Mouse (Mus musculus) layer of hippocampus, adult 11-12 months (tissue): ENCODE measurements around the gene Cemip2.
A peak's percentile ranks its signal among the peaks of the same experiment; 100 is the strongest.

Experiments used
- DNase-seq: peaks from one replicate; pipeline ENCODE4 v3.0.0; 2022; ENCODE audit warnings: low spot score

The Cemip2 gene

DNA sequence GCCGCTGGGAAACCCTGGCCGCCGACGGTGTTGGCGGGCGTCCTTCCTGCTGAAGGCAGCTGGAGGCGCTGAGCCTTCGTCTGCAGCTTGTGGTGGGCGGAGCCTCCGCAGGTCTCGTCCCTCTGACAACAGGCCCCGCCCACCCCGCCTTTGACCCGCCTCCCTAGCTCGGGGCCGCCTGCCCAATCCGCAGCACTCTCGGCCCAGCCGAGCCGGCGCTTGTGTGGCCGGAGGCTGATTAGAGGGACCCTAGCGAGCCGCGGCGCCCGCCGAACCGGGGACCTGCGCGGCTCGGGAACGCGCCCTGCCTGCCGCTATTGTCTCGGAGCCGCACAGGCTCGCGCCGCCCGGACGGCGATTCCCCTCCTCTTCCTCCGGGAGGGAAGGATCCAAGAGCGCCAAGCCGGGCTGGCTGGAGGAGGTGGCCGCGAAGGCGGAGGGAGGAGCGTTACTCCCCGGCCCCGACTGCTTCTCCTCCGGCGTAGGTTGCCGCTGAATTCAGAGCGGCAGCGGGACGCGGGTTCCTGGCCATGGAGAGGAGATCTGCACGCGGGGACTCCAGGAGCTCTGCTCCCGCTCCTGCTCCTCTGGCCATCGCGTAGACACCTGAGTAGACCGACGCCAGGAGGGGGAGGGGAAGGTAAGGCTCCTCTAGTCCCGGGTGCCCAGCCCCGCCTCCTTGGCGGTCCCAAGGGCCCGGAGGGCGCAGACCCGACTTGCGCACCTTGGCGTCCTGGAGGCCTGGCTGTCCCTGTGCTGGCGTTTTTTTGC lies at the start of gene Cemip2:
TSS of gene Cemip2 (plus strand) at position 196 of the 771 bp plus-strand sequence.
- peak; percentile 95 for DNase-seq

DNA sequence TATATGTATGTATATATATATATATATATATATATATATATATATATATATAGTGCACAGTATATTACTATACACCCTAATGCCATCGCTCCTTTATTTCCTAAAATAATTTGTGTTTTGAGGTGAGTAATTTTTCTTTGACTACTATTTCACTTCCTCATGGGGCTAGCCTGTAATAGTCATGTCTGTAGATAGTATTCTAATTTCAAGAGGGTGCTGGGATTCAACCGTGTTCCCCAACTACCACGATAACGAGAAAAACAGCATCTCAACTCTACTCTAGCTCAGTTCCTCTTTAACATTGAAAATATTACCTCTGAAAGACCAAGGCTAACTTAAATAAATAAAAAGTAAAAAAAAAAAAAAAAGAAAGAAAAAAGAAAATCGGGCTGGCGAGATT lies 49.8 kb upstream of the Cemip2 start:
- DNase-seq: no peak

DNA sequence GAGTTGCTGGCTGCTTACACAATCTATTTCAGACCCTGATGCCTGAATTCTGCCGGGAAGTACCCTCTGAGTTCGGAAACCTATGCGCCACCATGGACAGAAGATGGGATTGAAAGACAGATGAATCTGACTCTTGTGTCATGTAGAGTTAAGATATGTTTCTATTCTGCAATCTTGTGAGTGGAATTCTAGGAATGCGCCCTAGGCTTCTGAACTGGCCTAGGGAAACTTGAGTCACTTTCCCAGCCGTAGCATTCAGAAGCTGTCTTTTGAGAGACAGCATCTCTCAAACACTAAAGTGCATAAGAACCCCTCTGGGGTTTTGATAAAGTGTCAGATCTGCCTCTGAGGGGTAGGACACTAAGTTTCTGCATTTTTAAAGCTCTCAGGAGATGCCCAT lies 46.3 kb upstream of the Cemip2 start:
- no peak for DNase-seq

DNA sequence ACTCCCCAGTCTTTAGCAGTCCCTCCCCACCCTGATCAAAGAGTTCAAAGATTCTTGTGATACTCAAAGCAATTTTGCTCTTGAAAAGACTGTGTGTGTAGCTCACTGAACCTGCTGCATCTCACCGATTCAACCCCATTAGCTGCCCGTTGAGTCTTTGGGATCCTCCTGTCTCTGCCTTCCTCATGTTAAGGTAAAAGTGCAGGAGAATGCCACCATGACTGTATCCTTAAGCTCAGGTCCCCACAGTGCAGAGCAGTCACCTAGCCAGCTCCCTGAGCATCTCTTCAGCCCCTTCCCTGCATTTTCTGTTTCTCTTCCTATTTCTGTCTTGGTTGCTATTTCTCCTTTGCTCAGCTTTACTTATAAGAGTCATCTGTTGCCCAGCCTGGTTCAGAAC lies 45.0 kb upstream of the Cemip2 start:
- no peak for DNase-seq

DNA sequence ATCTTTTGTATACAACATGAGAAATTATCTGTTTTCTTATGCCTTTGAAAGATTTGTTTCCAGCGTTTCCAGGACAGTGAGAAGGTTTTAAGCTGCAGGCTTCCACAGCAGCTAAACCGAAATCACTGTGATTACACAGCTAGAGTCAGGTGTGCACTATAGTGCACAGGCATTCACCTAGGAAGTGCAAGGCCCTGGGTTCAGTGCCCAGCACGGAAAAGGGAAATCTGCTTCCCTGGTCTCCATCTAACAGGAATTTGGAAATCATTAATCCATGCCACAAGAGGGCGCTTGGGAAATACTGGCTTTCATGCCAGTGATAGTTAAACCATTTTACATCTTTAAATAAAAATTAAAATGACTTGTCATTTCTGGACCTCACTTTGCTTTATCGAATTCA lies 44.0 kb upstream of the Cemip2 start:
- peak; percentile 54 for DNase-seq

DNA sequence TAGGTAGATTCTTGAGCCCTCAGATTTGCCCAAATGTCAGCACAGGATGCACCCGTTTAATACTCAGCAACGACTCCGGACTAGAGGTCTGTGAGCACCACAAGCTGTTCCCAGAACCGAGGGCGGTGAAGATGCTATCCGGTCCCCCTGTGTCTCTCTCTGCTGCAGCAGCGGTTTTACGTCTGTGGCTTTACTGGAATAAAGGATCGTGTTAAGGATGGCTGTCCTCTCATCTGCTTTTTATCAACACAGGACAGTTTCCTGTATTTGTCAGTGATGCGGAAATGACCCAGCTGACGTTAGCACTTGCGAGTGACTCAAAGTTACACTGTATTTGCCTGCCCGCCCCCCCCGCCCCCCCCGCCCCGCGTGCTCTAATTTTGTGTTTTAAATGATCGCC lies 40.7 kb upstream of the Cemip2 start:
- no peak for DNase-seq

DNA sequence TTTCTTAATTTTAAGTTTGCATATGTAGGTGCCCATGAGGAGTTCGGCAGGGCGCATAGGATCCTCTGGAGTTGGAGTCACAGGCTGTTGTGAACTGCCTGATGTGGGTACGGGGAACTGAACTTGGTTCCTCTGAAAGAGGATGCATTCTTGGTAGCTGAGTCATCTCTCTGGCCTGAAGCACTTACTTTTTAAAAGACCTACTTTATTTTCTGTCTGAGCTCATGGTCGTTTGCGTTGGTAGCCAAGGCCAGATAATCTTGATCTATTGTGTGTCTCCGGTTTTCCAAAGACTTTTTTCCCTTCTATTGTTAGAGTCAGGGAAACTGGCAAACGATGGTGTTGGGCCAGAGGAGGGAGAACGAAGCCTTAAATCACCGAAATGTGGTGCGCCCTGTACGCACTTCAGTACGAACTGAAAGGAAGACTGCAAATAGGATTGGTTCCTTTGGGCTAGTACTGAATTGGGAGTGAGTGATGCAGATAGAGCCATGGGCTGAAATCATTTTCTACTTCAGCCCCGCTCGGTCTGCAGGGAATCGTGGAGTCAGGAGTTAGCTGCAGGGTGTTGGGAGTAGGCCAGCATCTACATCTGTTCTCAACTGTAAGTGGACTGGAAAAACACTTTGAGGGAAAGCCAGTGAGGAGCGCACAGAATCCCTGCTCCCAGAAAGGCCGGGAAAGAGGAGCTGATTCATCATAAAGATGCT lies 40.1 kb upstream of the Cemip2 start:
- no peak for DNase-seq

DNA sequence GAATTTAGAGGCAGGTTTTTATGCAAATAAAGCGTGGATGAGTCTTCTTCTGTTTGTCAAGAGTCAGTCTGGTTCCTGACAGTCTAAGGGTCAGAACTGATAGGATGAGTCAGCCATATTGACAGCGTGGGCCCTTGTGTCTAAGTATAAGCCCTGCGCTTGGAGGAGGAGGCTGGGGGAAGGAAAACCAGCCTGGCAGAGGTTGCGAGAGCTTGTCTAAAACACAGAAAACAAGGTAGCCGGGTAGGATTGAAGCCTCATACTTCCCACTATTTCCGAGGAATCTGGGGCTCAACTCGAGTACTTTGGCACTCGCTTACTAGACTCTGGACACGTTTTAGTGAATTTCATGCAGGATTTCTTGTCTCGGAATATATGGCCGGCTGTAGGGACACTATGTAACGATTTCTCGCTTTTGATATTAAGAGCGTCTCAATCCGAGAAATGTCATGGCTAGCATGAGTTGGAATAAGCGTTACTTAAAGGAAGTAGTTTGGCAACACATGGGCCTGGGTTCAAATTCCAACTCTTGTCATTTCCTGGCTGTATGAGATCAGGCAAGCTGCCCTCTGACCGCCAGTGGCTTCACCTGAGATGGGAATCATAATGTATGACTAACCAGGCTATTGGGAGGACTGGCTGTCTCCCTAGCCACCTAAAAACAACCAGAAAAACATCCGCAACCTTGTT lies 39.4 kb upstream of the Cemip2 start:
- DNase-seq: no peak

DNA sequence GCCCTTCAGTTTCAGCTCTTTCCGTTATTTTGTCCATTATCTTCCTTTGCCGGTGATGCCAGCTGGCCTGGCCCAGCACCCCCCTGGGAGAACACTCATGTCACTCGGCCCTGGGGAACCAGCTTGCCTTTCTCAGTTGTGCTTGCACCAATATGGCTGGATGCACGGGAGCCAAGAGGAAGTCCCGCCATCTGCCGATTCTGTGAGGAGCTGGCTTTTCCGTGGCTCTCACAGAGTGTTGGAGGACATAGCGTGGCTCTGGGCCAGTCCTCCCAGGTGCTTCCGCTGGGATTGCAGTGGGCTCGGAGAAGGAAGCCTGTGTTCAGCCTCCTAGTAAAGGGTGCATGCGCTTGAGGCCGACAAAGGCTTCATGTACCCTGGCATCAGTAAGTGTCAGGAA lies 36.0 kb upstream of the Cemip2 start:
- DNase-seq: peak; percentile 83

DNA sequence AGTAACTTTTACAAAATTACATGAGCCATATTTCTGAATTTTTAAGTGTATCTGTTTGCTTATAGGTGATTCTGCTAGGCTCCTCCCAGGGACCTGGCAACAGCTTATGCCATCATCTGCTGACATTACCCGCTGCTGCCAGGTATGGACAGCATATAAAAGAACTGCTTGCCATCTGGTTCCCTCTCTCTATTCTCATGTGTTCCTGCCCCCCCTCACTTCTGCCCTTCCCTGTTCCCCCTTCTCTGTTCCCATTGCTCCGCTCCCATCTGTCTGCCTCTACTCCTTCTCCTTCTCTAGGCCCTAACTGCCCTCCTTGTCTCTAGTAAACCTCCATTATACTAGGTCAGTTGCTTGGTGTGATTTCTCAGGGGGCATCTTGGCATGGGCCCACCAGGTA lies 32.6 kb upstream of the Cemip2 start:
- DNase-seq: no peak

DNA sequence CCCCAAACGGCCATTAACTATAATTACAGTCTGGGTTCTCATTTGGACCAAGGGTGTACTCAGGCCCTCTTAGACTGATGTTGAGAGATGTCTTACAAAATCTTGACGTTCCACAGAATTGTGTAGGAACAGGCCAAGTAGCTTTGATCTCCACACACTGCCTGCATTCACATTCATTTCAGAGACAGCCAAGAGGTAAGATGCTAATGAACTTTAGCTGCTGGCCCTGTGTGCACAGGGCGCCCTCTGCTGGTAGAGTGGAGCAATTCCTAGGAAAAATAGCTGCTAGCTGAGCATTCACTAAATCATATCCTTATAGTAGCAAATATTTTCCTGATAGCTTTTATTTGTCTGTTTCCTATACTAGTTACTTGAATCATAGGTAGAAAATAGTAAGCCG lies 30.8 kb upstream of the Cemip2 start:
- DNase-seq: peak; percentile 61

DNA sequence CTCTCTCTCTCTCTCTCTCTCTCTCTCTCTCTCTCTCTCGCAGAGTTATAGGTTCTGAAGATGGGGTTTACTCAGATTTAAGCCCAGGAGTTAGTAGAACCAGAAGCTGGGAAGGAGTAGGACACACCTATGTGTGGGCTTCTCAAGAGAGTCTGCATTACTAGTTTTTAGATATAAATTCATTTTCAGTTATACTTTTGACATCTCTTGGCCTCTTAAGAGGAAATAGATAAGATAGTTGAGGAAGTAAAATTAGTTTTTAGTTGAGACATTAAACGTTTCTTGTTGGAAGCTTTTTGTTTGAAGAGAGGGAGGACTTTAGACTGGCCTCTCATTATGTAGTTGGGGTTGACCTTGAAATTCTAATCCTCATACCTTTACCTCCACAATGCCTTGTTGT lies 28.0 kb upstream of the Cemip2 start:
- no peak for DNase-seq

DNA sequence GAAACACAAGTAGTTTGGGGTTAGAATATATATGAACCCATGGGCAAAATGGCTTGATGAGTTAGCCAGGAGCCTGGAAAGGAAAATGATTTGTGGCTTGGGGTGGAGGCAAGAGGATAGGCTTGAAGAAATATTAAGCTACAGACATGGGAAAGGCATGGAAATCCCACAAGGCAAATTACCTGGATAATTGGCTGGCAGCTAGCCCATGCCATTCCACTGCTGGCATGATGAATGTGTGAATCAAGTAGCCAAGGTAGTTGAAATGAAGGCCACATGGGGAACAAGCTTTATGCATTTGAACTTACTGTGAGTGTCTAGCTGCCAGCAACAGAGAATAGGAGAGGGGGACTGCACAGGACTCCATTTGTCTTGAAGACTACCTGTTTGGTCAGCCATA lies 16.5 kb upstream of the Cemip2 start:
- DNase-seq: no peak

DNA sequence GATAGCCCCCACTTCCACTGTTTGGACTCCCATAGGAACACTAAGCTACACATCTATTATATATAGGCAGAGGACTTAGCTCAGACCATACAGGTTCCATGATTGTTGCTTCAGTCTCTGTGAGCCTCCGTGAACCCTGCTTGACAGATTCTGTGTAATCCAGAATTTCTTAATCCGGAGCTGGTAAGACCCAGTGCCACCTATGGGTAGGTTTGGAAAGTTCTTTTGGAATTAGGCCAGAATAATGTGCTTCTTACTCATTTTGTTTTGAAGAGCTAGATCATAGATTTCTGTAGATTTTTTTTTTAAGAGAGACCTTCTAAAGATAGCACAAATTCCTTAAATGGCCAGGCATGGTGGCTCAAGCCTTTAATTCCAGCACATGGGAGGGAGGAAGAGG lies 14.1 kb upstream of the Cemip2 start:
- no peak for DNase-seq

DNA sequence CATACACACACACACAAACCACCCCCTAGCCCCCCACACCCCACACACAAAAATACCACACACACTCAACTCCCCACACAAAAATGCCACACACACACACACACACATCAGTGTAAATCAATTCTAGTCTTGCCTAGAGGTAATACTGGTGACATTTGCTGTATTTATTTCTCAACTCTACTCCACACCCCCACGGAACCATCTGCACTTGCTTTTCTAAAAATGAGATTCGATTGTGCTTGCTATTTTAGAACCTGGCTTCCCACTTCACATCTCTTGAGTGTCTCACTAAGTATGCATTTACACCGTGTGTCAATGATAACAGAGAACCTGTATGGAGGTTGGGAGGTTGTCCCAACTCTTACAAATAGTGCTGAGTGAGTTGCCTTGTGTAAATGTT lies 13.4 kb upstream of the Cemip2 start:
- DNase-seq: peak; percentile 62

DNA sequence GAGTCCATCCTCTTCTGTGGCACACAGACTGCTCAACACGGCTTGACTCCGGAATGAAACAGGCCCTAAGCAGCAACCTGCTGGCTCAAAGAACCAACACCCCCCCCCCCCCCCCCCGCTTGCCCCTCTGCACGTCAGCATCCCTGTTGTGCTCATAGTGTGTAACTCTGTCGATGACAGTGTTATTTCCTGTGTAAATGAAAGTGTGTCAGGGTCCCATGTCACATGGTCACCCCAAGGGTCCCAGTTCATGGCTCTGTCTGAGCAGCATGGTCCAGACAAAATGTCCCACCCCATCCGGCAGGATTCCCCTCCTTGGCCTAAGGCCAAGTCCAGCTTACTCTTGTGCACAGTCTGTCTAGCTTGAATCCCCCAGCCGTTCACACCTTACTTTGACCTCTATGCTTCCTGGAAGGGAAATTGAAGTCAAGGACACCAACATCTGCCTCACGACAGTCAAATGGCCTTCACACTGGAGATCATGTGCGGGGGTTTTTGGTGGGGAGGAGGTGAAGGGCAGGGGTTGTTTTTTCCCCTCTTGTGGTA lies 10.6 kb upstream of the Cemip2 start:
- no peak for DNase-seq

DNA sequence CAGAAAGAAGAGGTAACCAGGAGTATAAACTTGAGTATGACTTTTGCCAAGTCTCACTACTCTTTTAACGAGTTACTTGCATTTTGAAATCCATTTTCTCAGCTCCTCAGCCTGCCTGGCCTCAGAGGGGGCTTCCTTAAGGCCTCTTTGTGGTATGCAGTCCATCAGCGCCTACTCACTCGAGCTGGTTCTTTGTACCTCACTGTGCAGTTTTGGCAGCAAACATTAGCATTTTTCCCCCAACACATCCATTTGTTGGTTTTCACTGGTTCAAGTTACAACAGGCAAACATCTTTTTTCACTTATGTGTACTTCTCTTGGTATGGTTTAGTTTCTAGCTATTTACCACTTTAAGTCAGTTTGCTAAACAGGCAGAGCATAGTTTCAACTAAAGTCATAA lies 8.3 kb upstream of the Cemip2 start:
- no peak for DNase-seq

DNA sequence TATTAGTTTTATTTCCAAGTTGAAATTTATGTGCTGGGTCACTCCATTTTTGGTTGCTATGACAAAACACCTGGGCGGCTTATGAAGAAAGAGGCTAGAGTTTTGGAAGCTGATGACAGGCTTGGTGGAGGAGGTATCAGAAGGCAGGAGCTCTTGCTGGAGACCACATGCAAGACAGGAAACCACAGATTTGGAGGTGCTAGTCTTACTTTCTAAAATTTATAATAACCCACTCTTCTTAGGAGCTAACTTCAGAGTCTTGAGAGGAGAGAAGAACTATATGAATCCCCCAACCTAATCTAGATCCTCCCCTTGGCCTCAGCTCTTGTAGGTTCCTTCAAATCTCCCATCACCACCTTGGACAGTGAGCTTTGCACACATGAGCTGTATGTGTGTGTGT lies 6.6 kb upstream of the Cemip2 start:
- DNase-seq: no peak

DNA sequence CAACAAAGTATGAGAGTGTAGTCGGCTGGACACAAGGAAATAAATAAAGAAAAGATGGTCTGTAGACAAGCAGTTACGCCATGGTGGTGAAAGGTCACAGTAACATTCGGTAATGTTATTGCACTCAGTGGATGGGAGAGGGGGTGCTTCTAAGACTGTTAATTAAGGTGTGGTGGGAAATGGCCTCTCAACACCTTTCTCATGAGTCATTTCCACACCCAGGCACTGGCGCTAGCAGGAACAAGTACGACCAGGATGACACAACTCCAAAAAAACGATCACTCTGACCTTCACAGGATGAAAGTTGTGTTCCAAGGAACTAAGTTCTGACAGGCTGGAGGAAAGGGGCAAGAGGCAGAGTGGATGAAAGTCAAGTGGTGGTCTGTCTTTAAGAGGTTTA lies 4.5 kb upstream of the Cemip2 start:
- no peak for DNase-seq

DNA sequence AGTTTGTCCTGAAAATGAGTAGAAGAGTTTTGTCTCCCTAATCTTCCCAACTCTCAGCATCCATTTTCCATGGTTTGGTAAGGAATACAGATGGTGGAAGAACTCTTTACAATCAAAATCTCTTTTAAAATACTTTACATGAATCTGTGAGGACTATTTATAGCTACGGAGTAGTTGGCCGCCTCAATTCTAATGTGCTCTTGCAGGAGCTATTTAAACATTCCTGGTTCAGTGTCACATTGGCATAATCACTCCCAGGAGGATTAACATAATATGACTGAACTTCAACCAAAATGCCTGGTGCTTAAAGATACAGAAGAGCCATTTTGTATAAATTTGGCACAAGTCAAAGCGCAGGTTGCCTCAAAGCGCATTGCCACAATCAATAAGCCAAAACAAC lies 2.5 kb upstream of the Cemip2 start:
- no peak for DNase-seq

DNA sequence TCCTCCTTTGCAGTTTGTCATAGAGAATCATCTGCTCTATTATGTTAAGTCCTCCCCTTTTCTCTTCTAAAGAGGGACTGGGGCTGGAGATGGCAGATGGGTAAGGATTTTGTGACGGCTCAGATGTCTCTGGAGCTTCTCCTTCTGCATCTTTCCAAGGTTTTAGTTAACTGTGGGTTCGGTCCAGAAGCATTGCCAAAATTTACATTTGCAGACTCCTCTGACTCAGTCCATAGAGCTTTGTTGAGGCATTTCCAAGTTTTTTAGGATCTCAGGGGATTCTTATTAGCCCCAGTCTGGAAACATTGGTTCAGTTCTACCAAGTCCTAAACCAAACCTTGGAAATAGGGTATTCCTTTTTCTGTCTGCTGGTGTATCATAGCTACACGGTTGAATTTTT lies 1.5 kb upstream of the Cemip2 start:
- DNase-seq: no peak

DNA sequence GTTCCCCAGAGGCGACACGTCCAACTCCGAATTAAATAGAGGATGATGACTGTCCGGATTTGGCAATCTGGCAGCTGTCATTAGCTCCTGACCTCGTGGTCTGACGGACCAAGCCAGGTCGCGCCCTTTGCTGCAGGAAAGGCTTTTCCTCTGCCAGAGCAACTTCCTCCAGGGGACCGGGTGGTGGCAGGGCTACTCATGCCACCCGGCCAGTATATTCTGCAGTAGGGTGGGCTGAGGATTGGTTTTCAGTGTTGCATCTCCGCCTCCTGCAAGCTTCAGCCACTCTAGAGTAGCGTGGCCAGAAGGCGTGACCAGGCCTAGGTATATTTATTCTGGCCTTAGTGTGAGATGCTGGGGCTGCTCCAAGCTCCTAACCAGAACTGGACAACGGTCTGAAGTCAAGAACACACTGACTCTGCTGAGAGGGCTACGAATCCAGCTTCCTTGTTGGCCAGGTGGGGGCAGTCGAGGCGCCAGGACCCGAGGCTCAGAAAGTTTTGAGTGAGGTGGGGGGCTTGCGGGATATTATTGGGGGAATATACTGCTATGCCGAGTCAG lies 891 bp upstream of the Cemip2 start:
- peak; percentile 47 for DNase-seq

DNA sequence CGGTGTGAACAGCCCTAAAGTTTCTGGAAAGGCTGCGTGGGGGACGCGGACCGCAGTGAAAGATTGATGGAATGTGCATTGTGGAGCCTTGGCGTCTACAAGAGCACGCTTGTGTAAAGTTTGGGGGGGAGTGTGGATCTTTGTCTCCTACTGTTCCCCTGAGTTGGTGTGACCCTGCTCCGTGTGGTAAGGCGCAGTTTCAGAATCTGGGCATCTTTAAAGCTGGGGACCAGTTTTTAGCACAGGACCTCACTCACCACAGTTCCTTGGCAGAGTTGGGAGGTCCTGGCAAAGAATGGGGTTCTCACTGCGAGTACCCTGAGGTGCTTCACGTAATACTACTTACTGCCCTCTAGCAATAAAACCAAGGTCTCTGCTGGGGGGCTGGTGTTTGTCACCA lies 964 bp downstream of the Cemip2 start:
- no peak for DNase-seq
